Mouse (Mus musculus): ENCODE results near the gene Ppp2r5c.

The Ppp2r5c gene

DNA sequence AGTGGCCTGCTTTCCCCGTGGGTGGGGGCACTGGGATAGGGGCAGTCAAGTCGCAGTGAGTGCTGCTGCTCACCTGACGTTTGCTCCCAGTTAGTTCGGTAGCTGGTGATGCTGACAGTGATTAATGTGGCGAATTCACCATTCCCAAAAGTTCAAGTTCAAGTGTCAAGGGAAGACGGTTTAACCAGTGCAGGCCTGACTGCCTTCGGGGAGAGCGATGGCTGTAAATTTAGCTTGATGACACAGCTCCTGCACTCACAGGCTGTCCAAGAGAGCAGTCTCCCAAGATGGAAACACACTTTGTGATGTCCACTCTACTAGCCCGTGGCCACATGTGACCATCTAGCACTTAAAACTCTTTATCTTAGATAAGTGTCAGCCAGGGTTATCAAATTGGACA lies 41.1 kb downstream of the Ppp2r5c start:
- no peak for DNase-seq (ENCODE audit: low read depth, low spot score)

DNA sequence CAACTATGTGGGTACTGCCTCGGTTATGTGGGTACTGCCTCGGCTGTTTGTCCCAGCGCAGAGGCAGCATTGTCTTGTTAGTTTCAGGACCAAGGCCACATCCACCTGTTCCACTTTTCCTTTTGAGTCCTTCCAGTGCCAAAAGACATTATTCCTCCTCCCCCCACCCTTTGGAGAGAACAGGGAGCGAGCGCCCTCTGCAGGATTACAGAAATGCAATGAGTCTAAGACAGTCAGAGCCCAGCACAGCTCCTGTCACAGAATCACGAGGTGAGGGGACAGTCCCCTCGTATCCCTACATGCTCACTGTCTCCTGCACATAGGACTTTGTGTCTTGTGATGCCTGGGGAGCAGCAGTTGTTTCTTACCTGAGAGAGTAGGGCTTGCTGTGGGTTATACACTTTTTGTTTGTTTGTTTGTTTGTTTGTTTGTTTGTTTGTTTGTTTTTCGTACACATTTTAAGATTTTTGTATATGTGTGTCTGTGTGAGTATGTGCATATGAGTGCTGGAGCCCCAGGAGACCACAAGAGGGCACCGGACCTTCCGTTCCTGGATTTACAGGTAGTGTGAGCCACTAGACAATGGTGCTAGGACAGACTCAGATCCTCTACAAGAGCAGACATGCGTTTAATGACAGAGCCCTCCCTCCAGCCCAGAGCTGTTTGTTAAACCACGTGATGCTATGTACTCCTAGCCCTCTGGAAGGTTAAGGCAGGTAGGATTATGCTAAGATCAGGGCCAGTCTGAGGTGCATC lies 43.2 kb downstream of the Ppp2r5c start:
- no peak for DNase-seq (ENCODE audit: low read depth, low spot score)

DNA sequence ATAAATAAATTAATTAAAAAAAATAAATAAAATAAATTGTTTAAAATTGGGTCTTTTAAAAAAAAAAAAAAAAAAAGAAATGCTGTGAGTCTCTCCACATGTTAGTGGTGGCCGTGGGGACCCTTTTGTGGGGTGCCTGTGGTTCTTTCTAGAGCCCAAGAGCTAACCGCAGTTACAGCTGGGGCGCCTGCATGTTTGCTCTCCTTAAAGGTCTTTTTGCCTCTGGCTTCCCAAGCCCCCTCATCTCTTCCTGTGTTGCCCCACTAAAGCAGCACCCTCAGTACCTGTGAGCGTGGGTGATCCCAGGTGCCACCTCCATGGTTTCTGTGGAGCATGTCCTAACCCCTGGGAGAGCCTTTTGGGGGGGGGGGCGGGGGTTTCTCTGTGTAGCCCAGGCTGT lies 45.5 kb downstream of the Ppp2r5c start:
- DNase-seq (ENCODE audit: low read depth, low spot score): no peak

- no peak for DNase-seq (ENCODE audit: low read depth, low spot score)
Observed at GRCm38 (mm10) chr12:110493597-110494369, 46.9 kb downstream of the Ppp2r5c start.

DNA sequence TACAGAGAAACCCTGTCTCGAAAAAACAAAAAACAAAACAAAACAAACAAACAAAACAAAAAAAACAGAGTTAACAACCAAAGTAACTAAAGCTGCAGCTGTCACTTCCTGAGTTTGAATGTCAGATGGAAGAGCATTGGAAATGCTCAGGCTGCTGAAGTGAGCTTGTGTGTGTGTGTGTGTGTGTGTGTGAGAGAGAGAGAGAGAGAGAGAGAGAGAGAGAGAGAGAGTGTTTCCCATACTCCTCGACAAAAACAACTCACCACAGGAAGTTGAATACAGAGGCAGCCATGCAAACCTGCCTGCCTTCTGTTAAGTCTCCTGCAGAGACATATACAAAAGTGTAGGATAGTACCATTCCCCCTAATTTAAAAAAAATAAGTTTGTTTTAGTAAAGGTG lies 47.9 kb downstream of the Ppp2r5c start:
- DNase-seq (ENCODE audit: low read depth, low spot score): peak; percentile 81

- no peak for DNase-seq (ENCODE audit: low read depth, low spot score)
Observed at GRCm38 (mm10) chr12:110495260-110495659, 48.3 kb downstream of the Ppp2r5c start.

DNA sequence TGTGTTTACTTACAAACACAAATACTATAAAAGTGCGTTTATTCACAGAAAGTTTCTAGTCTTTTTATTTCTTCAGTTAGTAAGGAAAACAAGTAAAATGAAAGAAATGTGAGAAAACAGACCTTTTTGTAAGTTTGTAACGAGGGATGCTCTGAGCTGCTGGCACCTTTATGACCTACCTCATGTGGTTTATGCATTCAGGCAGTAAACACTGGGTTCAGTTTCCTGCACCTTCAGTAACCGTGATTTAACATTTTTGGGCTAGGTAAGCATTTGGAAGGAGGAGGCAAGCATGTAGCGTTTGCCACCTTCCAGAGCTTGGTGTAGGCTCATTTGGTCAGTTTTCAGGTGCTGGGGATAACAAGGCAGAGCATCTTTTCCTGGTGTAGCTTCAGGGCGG lies 49.1 kb downstream of the Ppp2r5c start:
- peak; percentile 53 for DNase-seq (ENCODE audit: low read depth, low spot score)

- no peak for DNase-seq (ENCODE audit: low read depth, low spot score)
Observed at GRCm38 (mm10) chr12:110497013-110497412, 50.1 kb downstream of the Ppp2r5c start.

DNA sequence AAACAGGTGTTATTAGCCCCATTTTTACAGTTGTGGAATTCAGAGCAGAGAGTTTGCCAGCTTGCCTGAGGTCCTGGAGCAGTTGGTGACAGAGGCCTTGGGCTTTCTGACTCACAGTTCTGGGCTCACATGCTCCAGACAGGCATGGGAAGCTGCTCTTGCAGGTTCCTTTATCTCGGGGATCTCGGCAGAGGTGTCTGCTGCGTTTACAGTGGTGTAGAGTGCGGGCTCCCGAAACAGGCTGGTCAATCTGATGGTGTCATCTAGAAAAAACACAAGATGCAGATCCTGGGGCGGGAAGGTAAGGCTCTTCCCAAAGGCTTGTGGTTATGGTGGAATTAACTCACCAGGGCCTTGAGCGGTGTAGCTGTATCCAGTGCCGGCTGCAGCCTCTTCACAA lies 50.6 kb downstream of the Ppp2r5c start:
- DNase-seq (ENCODE audit: low read depth, low spot score): peak; percentile 69

DNA sequence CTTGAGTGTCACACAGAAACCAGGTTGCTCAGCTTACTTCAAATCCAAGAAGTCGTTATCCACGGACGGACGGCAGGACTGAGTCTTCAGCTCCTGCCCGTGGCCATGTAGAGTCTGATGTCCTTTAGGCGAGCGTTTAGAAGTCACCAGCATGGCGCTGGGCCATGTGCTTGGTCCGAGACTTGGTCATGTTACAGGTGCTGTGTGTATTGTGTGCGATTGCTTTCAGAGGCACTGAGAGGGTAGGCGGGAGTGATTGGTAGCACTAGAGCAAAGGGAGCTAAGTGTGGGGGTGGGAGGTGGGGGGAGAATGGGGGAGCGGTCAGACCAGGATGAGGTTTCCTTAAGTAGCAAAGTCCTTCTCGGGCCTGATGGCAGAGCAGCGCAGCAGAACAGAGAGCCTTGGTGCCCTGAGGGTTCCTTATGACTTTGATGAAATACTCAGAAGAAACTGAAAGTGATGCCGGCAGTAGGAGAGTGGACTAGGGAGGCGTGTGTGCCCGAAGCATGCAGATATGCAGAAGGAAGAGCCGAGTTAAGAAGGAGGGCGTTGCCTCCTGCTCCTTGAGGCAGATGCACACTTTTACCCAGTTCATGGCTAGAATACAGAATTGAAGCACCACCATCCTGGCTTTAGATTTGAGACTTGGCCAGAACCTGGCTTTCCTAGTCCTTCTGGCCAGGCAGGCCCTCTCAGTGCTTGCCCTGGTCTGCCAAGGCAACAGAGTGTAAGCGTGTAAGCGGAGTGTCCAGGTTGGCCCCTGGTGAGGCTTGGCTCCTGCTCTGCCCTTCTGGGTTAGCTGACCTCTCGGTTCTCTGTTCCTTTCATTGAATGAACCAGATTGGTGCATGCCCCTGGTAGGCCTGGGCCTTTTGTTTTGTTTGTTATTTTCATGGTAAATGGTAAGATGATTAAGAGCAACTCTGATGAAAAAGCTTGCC lies 51.6 kb downstream of the Ppp2r5c start:
- peak; percentile 78 for DNase-seq (ENCODE audit: low read depth, low spot score)

DNA sequence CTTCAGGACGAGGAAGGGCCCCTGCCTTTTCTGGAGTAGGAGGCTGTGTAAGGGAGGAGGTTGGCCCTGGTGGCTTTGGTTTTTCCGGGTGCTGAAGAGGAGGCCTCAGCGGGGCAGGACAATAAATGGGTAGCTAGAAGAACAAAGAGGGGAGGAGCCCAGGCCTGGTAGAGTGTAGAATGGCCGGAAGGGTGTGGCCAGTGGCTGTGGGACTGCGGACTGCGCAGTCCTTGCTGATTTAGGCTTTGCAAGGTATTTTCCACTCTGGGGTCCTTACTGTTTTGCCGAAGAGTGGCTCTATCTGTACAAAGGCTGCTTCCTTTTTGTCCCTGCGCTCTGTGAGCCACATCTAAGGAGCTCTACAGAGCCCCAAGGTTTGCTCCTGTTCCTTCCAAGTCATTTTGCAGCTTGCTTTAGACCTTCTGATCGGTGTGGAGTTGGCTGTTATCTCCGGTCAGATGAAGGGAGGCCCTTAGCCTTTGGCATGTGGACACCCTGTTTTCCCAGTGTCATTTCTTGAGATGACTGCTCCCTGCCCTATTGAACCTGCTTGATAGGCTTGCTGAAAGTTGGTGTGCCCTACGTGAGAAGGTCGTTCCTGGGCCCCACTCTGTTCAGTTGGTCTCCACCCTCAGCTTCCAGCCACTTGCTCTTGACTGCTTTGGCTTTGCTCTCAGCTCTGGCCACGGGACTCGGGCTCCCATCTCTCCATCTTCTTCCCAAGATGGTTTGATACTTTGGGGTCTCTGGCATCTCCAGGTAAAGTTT lies 52.5 kb downstream of the Ppp2r5c start:
- DNase-seq (ENCODE audit: low read depth, low spot score): peak; percentile 81

DNA sequence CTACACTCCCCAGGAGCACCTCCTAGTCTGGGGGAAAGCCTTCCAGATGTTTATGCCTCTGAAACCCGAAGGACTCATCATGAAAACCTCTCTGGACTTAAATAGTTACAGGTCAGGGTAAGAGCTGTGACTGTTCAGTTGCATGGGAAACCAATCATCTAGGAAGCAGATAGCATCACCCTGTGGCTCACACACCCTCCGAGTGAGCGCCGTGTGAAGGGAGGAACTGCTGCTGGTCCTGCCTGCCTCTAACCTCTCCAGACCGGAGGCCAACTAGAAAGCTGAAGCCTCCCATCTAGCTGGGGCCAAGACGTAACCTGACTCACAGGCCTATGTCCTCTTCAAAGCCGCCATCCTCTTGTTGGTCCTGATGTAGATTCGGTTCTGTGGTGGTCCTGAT lies 53.2 kb downstream of the Ppp2r5c start:
- DNase-seq (ENCODE audit: low read depth, low spot score): peak; percentile 71

GRCm38 (mm10) chr12:110503406-110504144 lies 56.7 kb downstream of the Ppp2r5c start:
- DNase-seq (ENCODE audit: low read depth, low spot score): peak; percentile 89

DNA sequence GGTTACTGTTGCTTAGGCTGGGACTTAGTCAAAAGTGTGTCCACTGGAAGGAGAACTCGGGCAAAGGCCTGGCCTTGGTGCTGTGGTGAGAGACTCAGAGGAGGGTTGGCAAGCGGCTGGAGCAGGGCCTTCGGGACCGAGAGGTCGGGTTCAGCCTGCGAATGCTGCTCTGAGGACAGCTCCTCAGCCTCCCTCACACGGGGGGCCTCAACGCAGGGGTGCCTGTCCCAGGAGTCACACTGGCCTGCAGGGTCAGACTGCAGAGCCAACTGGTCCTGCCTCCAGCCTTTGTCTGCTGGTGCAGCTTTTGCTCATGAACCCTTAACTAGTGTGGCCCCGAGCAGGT lies 57.2 kb downstream of the Ppp2r5c start:
- DNase-seq (ENCODE audit: low read depth, low spot score): no peak

- peak; percentile 85 for DNase-seq (ENCODE audit: low read depth, low spot score)
Observed at GRCm38 (mm10) chr12:110504793-110505192, 57.9 kb downstream of the Ppp2r5c start.

DNA sequence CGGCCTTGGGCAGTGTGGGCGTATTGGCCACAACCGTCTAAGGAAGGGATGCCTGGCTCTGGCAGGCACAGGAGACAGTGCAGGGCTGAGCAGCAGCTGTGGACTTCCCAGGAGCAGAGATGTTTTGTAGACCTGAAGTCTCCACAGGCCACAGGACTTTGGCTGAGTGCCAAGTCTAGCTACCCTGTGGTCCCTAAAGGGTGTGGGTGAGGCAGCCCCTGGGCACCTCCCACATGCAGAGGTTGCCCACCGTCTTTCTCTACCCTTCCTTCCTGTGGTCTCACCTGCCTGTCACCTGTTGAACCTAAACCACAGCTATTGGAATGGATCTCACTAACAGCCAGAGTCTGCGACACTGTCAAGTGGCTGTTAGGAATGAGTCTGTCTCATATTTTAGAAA lies 59.1 kb downstream of the Ppp2r5c start:
- DNase-seq (ENCODE audit: low read depth, low spot score): peak; percentile 80

- DNase-seq (ENCODE audit: low read depth, low spot score): no peak
Observed at GRCm38 (mm10) chr12:110507714-110508297, 60.9 kb downstream of the Ppp2r5c start.

- DNase-seq (ENCODE audit: low read depth, low spot score): no peak
Observed at GRCm38 (mm10) chr12:110508680-110509079, 61.8 kb downstream of the Ppp2r5c start.

DNA sequence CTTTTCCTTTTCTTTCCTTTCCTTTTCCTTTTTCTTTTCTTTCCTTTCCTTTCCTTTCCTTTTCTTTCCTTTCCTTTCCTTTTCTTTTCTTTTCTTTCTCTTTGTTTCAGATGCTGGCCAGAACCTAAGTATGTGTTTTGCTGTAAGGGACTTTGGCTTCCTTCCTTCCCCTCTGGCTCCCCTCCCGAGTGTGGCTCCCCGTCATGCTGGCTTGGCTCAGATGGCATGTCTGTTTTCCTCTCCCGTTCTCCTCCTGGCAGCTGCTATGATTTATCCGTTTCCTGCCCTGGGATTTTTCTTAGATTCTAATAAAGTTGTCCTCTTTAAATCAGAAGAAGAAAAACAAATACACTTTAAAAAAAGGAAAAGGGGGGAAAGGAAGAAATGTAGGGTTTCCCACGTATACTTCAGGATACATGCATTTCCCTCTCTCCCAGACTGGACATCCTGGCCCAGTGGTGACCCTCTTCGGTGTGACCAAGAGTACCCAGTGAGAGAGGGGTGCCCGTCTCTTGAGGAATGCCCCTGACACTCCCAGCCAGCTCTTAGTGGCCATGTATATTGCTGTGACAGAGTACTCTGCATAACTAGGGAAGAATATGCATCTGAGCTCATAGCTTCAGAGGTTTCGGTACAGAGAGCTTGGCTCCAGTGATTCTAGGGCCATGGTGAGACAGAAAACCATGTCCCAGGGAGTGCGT lies 63.4 kb downstream of the Ppp2r5c start:
- DNase-seq (ENCODE audit: low read depth, low spot score): no peak

DNA sequence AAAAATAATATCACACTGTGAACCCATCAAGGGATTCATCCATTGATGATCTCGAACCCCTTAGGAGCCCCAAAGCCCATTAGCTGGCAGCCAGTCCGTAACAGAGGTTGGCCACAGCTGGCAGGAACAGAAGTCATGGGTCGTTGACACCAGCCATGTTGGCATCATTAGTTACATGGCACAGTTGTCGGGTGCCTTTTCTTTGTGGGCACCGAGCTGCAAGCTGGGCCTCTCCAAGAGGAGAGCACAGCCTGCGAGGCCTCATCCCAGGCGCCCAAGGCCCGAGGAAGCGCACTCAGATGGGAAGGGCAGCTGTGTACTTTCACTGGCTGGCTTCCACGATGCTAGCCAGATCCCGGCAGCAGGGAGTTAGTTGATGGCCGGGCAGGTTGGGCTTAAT lies 64.3 kb downstream of the Ppp2r5c start:
- no peak for DNase-seq (ENCODE audit: low read depth, low spot score)
